Mouse (Mus musculus): ENCODE measurements at regions not wholly inside any gene's neighbourhood (a gene's known extent, or its start where the extent isn't known, plus 50 kb on each side); places are given as distances from the start of the nearest gene placed in this dataset.
A peak's percentile ranks its signal among the peaks of the same experiment; 100 is the strongest.

DNA sequence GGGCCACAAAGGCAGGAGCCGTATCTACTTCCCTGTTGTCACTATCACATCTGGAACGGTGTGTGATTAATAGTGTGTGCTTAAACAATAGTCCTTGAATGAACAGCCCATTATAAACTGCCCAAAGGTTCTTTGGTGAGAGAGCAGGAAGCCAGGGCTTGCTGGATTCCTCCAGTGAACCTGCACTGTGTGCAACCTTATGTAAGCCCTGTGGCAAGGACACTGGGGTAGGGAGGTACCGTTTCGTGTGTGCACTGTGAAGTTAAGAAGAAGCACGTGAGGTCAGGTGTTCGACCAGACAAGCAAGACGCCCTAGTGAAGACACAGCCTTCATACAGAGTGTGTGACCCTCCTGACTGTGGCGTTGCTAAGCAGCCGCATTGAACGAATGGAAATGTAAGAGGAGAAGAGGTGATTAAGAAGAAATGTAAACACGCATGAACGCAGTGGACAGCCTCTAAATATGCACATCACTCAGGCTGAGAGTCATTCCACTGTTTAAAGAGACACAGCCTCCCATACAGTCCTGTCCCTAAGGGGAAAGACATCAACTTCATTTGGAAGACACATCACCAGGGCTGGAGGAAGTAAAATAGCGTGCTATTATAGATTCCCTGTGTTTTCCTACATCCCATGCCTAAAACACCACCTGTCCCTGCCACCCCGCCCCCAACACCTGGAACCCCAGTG is 472.0 kb upstream of the Gm19410 start:
- ATAC-seq (replicated peaks; ENCODE audit: low FRiP score) = peak; percentile 52; the same call in 1 of the 2 replicates
- Histone ChIP-seq H3K27ac (no peak overlapping the region), H3K4me2 (no peak overlapping the region), H3K9me3 (replicated peaks) (no peaks in the 10 kb centered on the region), H3K9ac (no peak overlapping the region), H3K27me3 (no peaks in the 10 kb centered on the region), H3K36me3 (no peaks in the 10 kb centered on the region), H3K4me3 (replicated peaks) (no peak overlapping the region), H3K4me1 (peaks cover 11% of the 10 kb centered on the region)
- 37% methylated on average over 14 of the region's 14 CpGs for WGBS

DNA sequence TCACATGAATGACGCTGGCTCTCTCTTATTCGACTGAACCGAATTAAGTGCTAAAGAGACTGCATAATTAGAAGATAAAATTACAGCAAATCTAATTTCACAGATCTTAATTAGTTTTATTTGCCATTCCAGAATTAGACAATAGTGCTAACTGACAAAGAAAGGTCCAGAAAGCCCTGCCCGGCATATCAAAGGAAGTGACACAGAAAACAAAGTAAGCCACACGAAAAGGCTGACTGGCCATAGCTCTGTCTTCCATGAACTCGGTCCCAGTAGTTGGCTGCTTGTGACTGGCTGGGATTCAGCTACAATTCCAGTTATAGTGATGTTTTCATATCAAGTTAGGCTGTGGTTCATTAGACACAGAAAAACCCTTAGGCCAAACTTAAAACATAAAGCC is 468.7 kb upstream of the Gm19410 start:
- Histone ChIP-seq H3K4me1 (peaks cover 16% of the 10 kb centered on the region), H3K27ac (no peak overlapping the region), H3K9me3 (replicated peaks) (no peaks in the 10 kb centered on the region), H3K4me3 (replicated peaks) (no peak overlapping the region), H3K36me3 (no peaks in the 10 kb centered on the region), H3K4me2 (no peak overlapping the region), H3K27me3 (no peaks in the 10 kb centered on the region), H3K9ac (no peak overlapping the region)
- no peak for ATAC-seq (replicated peaks; ENCODE audit: low FRiP score)
- 76% methylated on average over 6 of the region's 6 CpGs for WGBS

DNA sequence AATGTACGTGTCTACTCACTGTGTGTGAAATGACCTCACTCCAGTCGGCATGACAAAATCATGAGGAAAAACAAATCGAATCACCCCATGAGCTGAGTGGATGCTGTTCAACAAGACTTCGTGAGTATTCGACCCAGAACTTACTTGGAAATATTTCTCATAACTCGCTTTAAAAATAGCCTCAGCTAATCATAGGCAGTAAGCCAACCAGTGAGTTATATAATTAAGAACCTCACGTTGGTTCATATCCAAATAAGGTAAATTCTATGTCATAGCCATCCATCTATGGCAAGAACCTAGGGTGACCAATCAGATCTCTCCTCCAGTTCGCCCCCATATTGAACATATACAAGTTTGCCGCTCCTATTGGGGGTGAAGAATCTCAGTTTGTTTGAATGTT is 466.5 kb upstream of the Gm19410 start:
- Histone ChIP-seq H3K4me2 (no peak overlapping the region), H3K36me3 (no peaks in the 10 kb centered on the region), H3K9ac (no peak overlapping the region), H3K9me3 (replicated peaks) (no peaks in the 10 kb centered on the region), H3K27ac (no peak overlapping the region), H3K4me1 (peaks cover 7% of the 10 kb centered on the region), H3K27me3 (no peaks in the 10 kb centered on the region), H3K4me3 (replicated peaks) (no peak overlapping the region)
- no peak for ATAC-seq (replicated peaks; ENCODE audit: low FRiP score)
- WGBS = 90% methylated on average over 9 of the region's 9 CpGs

- H3K9ac ChIP-seq = no peak overlapping the region
- H3K36me3 ChIP-seq = no peaks in the 10 kb centered on the region
- no peak overlapping the region for H3K27ac ChIP-seq
- H3K9me3 ChIP-seq (replicated peaks) = no peaks in the 10 kb centered on the region
- H3K4me2 ChIP-seq = no peak overlapping the region
- H3K4me3 ChIP-seq (replicated peaks) = no peak overlapping the region
- peaks cover 5% of the 10 kb centered on the region; the same call in 1 of the 2 replicates for H3K4me1 ChIP-seq
- WGBS = 48% methylated on average over 3 of the region's 3 CpGs
- H3K27me3 ChIP-seq = no peaks in the 10 kb centered on the region
- ATAC-seq (replicated peaks; ENCODE audit: low FRiP score) = no peak
These were observed 465.2 kb upstream of the Gm19410 start for GRCm38 (mm10) chr8:35300359-35300758.

- H3K4me1 ChIP-seq = peaks cover 5% of the 10 kb centered on the region; the same call in 1 of the 2 replicates
- no peak overlapping the region for H3K4me2 ChIP-seq
- no peaks in the 10 kb centered on the region for H3K9me3 ChIP-seq (replicated peaks)
- no peak for ATAC-seq (replicated peaks; ENCODE audit: low FRiP score)
- no peak overlapping the region for H3K27ac ChIP-seq
- H3K27me3 ChIP-seq = no peaks in the 10 kb centered on the region
- no peaks in the 10 kb centered on the region for H3K36me3 ChIP-seq
- no peak overlapping the region for H3K9ac ChIP-seq
- no peak overlapping the region for H3K4me3 ChIP-seq (replicated peaks)
- WGBS = 78% methylated on average over 10 of the region's 10 CpGs
These were observed 464.6 kb upstream of the Gm19410 start for GRCm38 (mm10) chr8:35300881-35301521.

GRCm38 (mm10) chr8:35302856-35303255 is 462.7 kb upstream of the Gm19410 start:
- H3K27ac ChIP-seq = no peak overlapping the region
- WGBS = 88% methylated on average over 7 of the region's 7 CpGs
- no peak overlapping the region for H3K4me2 ChIP-seq
- ATAC-seq (replicated peaks; ENCODE audit: low FRiP score) = no peak
- H3K9me3 ChIP-seq (replicated peaks) = no peaks in the 10 kb centered on the region
- peaks cover 5% of the 10 kb centered on the region; the same call in 1 of the 2 replicates for H3K4me1 ChIP-seq
- H3K4me3 ChIP-seq (replicated peaks) = no peak overlapping the region
- no peaks in the 10 kb centered on the region for H3K36me3 ChIP-seq
- H3K9ac ChIP-seq = no peak overlapping the region
- no peaks in the 10 kb centered on the region for H3K27me3 ChIP-seq

DNA sequence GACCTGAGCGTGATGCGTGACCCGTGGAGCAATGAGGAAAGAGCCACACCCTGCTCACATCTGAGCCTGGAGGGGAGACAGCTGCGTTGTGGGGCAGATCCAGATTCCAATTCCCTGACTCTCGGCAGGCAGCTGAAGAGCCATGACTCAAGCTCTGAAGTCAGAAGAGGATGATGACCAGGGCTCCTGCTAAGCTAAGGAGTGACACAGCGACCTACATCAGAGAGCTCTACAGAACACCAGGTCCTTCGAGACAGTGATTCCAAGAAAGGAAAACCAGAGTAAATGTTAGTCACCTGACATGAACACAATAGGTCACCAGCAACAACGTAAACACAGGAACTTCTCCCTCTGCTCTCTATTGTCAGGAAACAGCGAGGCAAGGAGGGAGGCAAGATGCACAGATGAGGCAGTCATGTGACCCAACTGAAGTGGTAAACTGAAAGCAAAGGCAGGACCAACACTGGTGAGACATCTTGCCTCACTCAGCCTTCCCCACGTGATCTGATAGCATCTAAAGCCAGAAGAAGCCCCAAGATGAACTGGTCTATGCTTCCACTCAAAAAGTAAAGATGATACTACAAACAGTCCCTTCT is 444.2 kb upstream of the Gm19410 start:
- no peak overlapping the region for H3K4me3 ChIP-seq (replicated peaks)
- no peaks in the 10 kb centered on the region for H3K36me3 ChIP-seq
- no peaks in the 10 kb centered on the region for H3K9me3 ChIP-seq (replicated peaks)
- WGBS = 82% methylated on average over 10 of the region's 10 CpGs
- H3K4me2 ChIP-seq = no peak overlapping the region
- no peak for ATAC-seq (replicated peaks; ENCODE audit: low FRiP score)
- peaks cover 7% of the 10 kb centered on the region; the same call in 1 of the 2 replicates for H3K4me1 ChIP-seq
- no peak overlapping the region for H3K9ac ChIP-seq
- H3K27ac ChIP-seq = no peak overlapping the region
- H3K27me3 ChIP-seq = no peaks in the 10 kb centered on the region

- 37% methylated on average over 15 of the region's 15 CpGs for WGBS
- no peaks in the 10 kb centered on the region for H3K36me3 ChIP-seq
- H3K4me3 ChIP-seq (replicated peaks) = no peak overlapping the region
- no peak overlapping the region for H3K4me2 ChIP-seq
- H3K27ac ChIP-seq = peak overlapping the region; percentile 28; the same call in 1 of the 2 replicates
- H3K4me1 ChIP-seq = peaks cover 7% of the 10 kb centered on the region; the same call in 1 of the 2 replicates
- H3K9ac ChIP-seq = no peak overlapping the region
- H3K27me3 ChIP-seq = no peaks in the 10 kb centered on the region
- H3K9me3 ChIP-seq (replicated peaks) = no peaks in the 10 kb centered on the region
- ATAC-seq (replicated peaks; ENCODE audit: low FRiP score) = no peak
These were observed 442.2 kb upstream of the Gm19410 start for GRCm38 (mm10) chr8:35323180-35323975.

All from kidney, embryonic 15.5 days (tissue).